Mouse (Mus musculus): Measurements from ENCODE around the gene Pip4k2c.

The Pip4k2c gene

DNA sequence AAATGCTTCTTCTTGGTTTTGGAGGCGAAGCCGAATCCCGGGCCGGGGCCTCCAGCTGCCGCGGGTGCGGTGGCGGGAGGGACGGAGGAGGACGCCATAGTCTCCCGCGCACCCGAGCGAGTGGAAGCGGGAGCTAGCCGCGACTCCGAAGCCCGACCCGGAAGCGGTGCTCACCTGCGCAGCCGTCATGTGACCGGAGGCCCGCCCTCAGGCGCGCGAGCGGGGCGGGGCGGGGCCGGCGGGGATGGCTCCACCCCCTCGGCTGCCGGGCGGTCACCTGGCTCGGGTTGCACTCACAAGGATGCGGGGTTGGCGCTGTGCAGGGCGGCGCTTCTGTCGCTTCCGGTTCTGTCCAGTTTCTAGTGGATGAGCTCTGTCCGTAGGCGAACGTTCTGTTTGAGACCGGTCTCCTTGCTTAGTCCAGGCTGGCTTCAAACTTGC, at the start of gene Pip4k2c:
TSS of gene Pip4k2c (minus strand) at position 172 of the 441 bp plus-strand sequence.
- peak; percentile 72 for DNase-seq (ENCODE audit: low read depth, low spot score)

DNA sequence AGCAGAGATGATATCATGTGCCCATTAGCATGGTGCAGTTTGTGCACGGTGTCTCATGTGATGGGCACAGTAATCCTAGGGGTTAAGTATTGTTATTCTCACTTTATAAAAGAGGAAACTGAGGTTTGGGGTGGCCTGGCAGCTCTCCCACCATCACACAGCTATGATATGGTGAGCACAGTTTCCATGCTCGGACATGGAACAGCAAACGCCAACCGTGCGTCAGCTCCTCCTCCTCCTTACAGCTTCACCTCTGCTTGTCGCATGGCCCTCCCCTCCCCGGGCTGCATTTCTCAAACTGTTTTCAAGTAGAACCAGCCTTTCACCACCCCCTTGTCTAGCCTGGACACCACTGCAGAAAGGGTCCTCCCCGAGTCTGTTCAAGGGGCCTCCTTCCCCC, 47.1 kb upstream of the Pip4k2c start:
- DNase-seq (ENCODE audit: low read depth, low spot score): no peak

DNA sequence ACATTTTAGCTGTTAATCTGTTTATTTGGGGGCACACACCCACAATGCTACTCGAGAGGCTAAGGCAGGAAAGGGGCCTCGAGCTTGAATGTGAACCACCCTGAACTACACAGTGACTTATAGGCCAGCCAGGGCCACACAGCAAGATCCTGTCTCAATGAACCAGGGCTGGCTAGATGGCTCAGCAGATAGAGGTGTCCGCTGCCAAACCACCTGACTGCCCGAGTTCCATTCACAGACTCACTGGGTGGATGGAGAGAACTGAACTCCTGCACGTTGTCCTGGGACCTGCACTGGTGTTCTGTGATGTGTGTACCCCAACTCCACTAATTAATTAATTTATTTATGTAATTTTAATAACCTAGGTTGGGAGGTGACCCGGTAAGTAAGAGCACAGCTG, 46.4 kb upstream of the Pip4k2c start:
- DNase-seq (ENCODE audit: low read depth, low spot score): no peak

GRCm38 (mm10) chr10:127255625-127256345, 44.4 kb upstream of the Pip4k2c start:
- peak; percentile 53 for DNase-seq (ENCODE audit: low read depth, low spot score)

DNA sequence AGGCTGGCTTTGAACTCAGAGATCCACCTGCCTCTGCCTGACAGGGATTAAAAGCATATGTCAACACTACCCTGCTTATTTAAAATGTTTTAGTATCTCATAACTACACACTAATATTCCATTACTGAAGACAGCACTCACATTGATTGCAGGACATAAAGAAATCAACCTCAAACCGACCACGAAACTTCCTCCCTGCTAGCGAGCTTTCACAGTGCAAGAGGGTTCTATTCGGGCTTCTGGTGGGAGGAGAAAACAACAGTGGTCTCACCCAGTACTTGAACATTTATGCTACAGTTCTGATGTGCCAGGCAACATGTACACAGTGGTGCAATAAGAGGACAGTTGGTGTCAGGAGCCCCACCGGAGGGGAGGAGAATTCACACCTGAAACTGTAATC, 39.4 kb upstream of the Pip4k2c start:
- DNase-seq (ENCODE audit: low read depth, low spot score): no peak

- DNase-seq (ENCODE audit: low read depth, low spot score): no peak
Observed at GRCm38 (mm10) chr10:127238241-127238824, 26.9 kb upstream of the Pip4k2c start.

GRCm38 (mm10) chr10:127236541-127236940, 25.2 kb upstream of the Pip4k2c start:
- DNase-seq (ENCODE audit: low read depth, low spot score): no peak

DNA sequence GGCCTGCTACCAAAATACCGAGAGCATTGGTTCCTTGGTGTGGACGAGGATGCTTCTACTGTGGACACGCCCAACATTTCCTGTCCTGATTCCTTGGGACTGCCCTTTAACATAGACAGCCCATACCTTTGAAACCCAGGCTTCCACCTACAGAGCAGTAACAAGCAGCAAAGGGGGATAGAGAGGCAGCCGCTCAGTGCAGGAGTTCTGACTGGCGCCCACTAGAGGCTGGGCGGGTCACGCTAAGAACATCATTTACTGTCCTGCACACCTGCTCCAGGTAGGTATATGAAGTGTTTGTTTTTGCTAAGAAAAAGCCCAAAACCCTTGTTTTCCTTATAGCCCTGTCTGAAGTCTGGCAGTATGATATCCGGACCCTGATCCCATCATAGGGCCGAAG, 21.8 kb upstream of the Pip4k2c start:
- DNase-seq (ENCODE audit: low read depth, low spot score): no peak

- no peak for DNase-seq (ENCODE audit: low read depth, low spot score)
Observed at GRCm38 (mm10) chr10:127231741-127232140, 20.4 kb upstream of the Pip4k2c start.

GRCm38 (mm10) chr10:127230693-127231092, 19.3 kb upstream of the Pip4k2c start:
- DNase-seq (ENCODE audit: low read depth, low spot score): no peak

- peak; percentile 62 for DNase-seq (ENCODE audit: low read depth, low spot score)
Observed at GRCm38 (mm10) chr10:127228897-127229296, 17.5 kb upstream of the Pip4k2c start.

GRCm38 (mm10) chr10:127227163-127227562, 15.8 kb upstream of the Pip4k2c start:
- DNase-seq (ENCODE audit: low read depth, low spot score): no peak

- DNase-seq (ENCODE audit: low read depth, low spot score): no peak
Observed at GRCm38 (mm10) chr10:127226318-127226895, 15.0 kb upstream of the Pip4k2c start.

DNA sequence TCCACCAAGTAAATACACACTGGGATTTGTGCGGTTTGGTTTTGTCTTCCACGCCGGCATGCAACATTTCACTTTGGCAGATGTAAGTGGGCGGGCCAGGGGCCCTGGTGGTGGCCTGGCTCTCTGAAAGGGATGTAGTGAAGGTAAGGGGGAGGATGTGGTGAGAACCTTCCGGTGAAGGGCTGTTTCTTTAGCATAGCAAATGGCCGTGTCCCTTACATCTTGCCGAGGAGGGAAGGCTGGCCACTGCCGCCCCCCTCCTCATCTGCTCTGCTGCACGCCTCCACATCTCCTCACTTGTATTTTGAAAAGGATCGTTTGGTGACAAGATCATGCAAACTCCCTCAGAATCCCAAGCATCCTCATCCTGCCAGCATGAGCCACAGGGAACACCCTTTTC, 14.3 kb upstream of the Pip4k2c start:
- DNase-seq (ENCODE audit: low read depth, low spot score): no peak

DNA sequence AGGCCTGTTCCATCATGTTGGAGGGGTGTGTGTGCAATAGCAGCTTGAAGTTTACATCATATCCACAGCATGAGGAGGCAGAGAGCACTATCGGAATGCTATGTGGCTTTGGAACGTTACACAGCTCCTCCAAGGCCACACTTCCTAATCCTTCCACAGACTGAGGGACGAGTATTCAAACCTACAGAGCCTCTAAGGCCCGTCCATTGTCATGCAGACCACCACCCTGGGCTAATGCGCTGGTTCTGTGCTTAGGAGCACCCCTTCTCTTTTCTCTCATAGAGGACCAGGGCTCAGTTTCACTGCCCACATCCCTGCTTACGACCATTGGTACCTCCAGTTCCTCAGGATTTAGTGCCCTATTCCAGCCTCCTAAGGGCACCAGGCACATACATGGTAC, 13.8 kb upstream of the Pip4k2c start:
- no peak for DNase-seq (ENCODE audit: low read depth, low spot score)

DNA sequence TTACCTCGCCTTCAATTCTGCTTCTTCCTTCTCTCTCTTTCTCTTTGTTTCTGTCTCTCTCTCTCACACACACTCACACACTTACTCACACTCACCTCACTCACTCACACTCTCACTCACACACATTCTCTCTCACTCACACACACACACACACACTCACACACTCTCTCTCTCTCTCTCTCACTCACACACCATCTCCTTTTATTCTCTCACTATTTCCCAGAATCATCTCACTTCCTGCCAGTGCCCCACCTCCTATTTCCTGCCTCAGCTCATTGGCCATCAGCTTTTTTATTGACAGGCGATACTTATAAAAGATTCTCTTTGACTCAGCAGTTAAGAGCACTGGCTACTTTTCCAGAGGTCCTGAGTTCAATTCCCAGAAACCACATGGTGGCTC, 7.0 kb upstream of the Pip4k2c start:
- DNase-seq (ENCODE audit: low read depth, low spot score): no peak

DNA sequence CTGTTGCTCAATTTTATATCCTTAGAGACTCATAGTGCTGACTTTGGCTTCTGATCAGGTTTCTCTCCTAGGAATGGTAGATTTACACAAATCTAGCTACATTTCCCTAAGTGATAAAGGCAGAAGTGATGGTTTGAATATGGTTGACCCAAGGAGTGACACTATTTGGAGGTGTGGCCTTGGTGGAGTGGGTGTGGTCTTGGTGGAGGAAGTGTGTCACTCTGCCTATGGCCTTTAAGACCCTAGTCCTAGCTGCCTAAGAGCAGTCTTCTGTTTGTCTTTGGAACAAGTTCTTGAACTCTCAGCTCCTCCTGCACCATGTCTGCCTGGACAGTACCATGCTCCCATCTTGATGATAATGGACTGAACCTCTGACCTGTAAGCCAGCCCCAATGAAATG, 5.8 kb upstream of the Pip4k2c start:
- no peak for DNase-seq (ENCODE audit: low read depth, low spot score)

DNA sequence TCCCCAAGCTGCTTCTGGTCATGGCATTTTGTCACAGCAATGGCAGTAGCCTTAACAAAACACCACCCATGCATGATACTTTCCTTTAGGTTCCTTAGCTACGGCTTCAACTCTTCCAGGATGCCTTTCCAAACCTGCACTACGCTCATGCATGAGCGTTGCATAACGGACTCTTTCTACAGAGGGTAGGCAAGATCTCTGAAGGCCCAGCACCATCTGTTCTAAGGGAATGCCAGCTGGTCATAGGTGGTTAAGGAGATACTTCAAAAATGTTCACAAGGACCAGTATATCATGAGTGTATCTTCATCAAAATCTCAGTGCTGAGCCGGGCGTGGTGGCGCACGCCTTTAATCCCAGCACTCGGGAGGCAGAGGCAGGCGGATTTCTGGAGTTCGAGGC, 5.1 kb upstream of the Pip4k2c start:
- no peak for DNase-seq (ENCODE audit: low read depth, low spot score)

DNA sequence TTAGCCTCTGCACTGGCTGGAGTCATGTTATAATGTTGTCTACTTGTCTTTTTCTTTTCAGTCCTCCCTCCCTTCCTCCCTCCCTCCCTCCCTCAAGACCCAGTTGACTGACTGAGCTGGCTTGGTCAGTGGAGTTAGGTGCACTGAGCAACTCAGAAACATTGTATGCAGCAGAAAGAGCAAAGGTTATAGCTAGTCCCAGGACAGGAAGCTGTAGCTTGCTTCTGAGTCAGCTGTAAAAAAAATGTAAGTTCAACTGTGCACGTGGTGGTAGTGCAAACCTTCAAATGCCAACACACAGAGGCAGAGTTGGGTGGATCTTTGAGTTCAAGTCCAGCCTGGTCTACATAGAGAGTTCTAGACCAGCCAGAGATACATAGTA, 3.0 kb upstream of the Pip4k2c start:
- no peak for DNase-seq (ENCODE audit: low read depth, low spot score)

- DNase-seq (ENCODE audit: low read depth, low spot score): no peak
Observed at GRCm38 (mm10) chr10:127213704-127214421, 2.5 kb upstream of the Pip4k2c start.

DNA sequence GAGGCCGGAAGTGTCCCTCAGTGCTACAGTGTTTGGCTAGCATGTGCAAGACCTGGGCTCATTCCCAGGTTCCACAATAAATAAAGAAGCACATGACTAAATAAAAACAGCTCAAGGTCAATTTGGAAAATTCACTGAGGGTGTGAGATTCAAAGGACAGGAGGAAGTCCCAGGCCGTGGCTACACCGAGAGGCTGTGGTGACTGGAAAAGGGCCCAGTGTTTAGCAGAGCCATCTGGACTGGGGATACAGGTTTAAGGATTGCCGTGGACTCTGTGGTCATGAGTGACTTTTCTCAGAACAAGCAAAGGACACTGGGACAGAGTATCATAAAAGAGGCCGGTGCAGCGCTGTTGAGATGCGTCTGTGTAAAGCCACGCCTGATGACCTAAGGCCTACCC, 1.9 kb upstream of the Pip4k2c start:
- no peak for DNase-seq (ENCODE audit: low read depth, low spot score)

- DNase-seq (ENCODE audit: low read depth, low spot score): no peak
Observed at GRCm38 (mm10) chr10:127210961-127211405, 402 bp downstream of the Pip4k2c start.

Measured in embryo, embryonic 11.5 days (tissue).